Mouse (Mus musculus) spleen, postnatal 0 days (tissue): ENCODE measurements around the gene Ticam1. TPM values are rescaled to one million over a fixed set of nuclear protein-coding genes. Genes with fewer than 3 reads are reported as not detected.

Experiments
- microRNA counts: library from miRNA; unstranded; fragments of <30 nt; microRNA quantifications from one replicate; lab custom pipeline; 2015
- polyA plus RNA-seq: library from polyadenylated mRNA; unstranded; fragments of >200 nt; fragmentation: Nextera tagmentation; extraction: Ambion mirVana; gene quantifications from 2 replicates; pipeline ENCODE4 v1.2.1, GENCODE M21; 2015

Gene Ticam1
- polyA plus RNA-seq = 2.2 and 2.4 TPM in 2 replicates

GRCm38 (mm10) chr17:56276643-56277566 is at the start of gene Ticam1:
Ticam1 (minus strand) TSS chr17:56276786.

GRCm38 (mm10) chr17:56325450-56326152 is 49.0 kb upstream of the Ticam1 start, which contains the start of gene Kdm4b:
Kdm4b (plus strand) TSS chr17:56326062.

GRCm38 (mm10) chr17:56303160-56303846 is 26.7 kb upstream of the Ticam1 start, which contains the start of gene Uhrf1:
Uhrf1 (plus strand) TSS chr17:56303321.

GRCm38 (mm10) chr17:56300186-56300585 is 23.6 kb upstream of the Ticam1 start, which contains the start of gene Arrdc5:
Arrdc5 (minus strand) TSS chr17:56300286.

GRCm38 (mm10) chr17:56292531-56293222 is 16.1 kb upstream of the Ticam1 start, which contains the start of gene Plin3:
Plin3 (minus strand) TSS chr17:56292873.

GRCm38 (mm10) chr17:56256239-56256881 is 20.2 kb downstream of the Ticam1 start, which contains the start of gene Fem1a:
Fem1a (plus strand) TSS chr17:56256810.

MicroRNAs within 50 kb of the gene (microRNA counts, 519-probe panel; counts per million panel counts)
- 88.3 counts per million for microRNA mmu-miR-7b (lab: Ali Mortazavi, UCI)

Other genes starting within 250 kb of the Ticam1 start
- 44.3 and 51.0 TPM in 2 replicates for gene Sh3gl1, start 240.2 kb downstream of the Ticam1 start, polyA plus RNA-seq
- gene Chaf1a, start 236.3 kb downstream of the Ticam1 start, polyA plus RNA-seq = 15.4 and 16.3 TPM in 2 replicates
- gene Ubxn6, start 201.8 kb downstream of the Ticam1 start, polyA plus RNA-seq = 15.6 and 17.0 TPM in 2 replicates
- 54.4 and 62.0 TPM in 2 replicates for gene Hdgfl2, start 197.2 kb downstream of the Ticam1 start, polyA plus RNA-seq
- 0.06 and 0.11 TPM in 2 replicates for gene Plin4, start 167.0 kb downstream of the Ticam1 start, polyA plus RNA-seq
- 0.19 and 0.33 TPM in 2 replicates for gene Plin5, start 159.2 kb downstream of the Ticam1 start, polyA plus RNA-seq
- gene Lrg1, start 154.8 kb downstream of the Ticam1 start, polyA plus RNA-seq = 69.0 and 83.3 TPM in 2 replicates
- 1.6 and 1.8 TPM in 2 replicates for gene Sema6b, start 136.4 kb downstream of the Ticam1 start, polyA plus RNA-seq
- 6.0 and 8.1 TPM in 2 replicates for gene Tnfaip8l1, start 114.3 kb downstream of the Ticam1 start, polyA plus RNA-seq
- 42.6 and 43.0 TPM in 2 replicates for gene Mydgf, start 92.9 kb downstream of the Ticam1 start, polyA plus RNA-seq
- 12.8 and 13.9 TPM in 2 replicates for gene Dpp9, start 57.9 kb downstream of the Ticam1 start, polyA plus RNA-seq
- gene Fem1a, start 20.0 kb downstream of the Ticam1 start, polyA plus RNA-seq = 6.2 and 6.8 TPM in 2 replicates
- gene Plin3, start 16.1 kb upstream of the Ticam1 start, polyA plus RNA-seq = 19.3 and 25.7 TPM in 2 replicates
- gene Arrdc5, start 23.5 kb upstream of the Ticam1 start, polyA plus RNA-seq = not detected in 2 replicates
- 104 and 118 TPM in 2 replicates for gene Uhrf1, start 26.5 kb upstream of the Ticam1 start, polyA plus RNA-seq
- gene Kdm4b, start 49.3 kb upstream of the Ticam1 start, polyA plus RNA-seq = 5.8 and 8.2 TPM in 2 replicates
- 13.2 and 17.0 TPM in 2 replicates for gene Ptprs, start 199.7 kb upstream of the Ticam1 start, polyA plus RNA-seq
- not detected in 2 replicates for gene Znrf4, start 235.6 kb upstream of the Ticam1 start, polyA plus RNA-seq